Mouse (Mus musculus) inflammation-experienced regulatory T-cells, adult 6 months (primary cell): ENCODE data around the gene Ntm. TPM values are rescaled to one million over a fixed set of nuclear protein-coding genes. Genes with fewer than 3 reads are reported as not detected.

ENCODE experiments used
- ATAC-seq: one replicate; pipeline ENCODE4 v1.8.0; 2017
- polyA plus RNA-seq, 3 experiments: library from polyadenylated mRNA; unstranded; fragments of 100-300 nt; shearing (Covaris generic); gene quantifications; one replicate each; pipeline ENCODE4 v1.2.1; 2017

Gene Ntm
- polyA plus RNA-seq, 3 experiments from 2014 or later, result not detected

- ATAC-seq, result no peak
These were observed 664.6 kb downstream of the Ntm start for GRCm38 (mm10) chr9:29298340-29298739.

DNA sequence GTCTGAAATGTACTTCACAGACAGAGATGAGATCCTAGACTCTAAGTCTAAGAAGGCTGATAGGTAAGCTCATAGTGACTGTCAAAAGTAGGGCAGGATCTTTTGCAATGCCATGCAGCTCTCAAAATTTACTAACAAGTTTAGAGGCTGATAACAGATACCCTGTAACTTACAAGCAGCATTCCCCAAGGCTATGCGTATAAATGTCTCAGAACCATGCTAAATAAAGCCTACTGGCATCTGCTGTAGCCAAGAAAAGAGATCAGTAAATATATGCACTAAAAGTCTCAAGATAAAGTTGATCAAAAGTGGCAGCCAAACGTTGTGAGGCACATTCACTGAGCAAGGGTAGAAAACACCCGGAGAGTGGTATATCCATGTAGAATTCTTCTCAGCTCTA, 666.2 kb downstream of the Ntm start:
- no peak for ATAC-seq

DNA sequence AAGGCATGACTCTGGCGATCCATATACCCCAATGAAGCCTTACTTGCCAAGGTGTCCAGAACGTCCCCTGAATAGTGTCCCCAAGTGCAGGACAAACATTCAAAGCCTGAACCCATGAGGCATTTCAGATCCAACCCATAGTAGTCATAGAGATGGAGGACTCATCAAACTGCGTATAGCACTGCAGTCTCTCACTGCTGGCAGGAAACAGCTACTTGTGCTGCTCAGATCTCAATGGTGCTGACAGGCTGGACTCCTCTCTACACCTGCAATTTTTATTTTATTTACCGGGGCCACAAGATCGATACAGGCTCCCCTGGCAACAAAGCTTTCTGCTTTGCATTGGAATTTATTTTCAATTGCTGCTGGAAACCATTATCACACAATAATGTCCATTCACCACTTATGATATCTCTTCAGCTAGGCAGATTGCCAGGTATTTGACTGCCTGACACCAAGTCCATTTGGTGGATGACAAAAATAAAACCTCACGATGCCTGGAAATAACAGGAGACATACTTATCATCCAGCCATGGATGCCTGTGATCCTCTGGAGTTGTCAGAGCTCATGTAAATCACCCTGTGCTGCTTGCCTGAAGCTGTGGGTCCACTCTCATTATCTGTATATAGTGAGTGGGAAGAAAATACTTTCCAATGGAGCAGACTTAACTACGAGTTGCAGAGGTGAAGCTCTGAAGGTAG, 674.8 kb downstream of the Ntm start:
- ATAC-seq, result no peak

DNA sequence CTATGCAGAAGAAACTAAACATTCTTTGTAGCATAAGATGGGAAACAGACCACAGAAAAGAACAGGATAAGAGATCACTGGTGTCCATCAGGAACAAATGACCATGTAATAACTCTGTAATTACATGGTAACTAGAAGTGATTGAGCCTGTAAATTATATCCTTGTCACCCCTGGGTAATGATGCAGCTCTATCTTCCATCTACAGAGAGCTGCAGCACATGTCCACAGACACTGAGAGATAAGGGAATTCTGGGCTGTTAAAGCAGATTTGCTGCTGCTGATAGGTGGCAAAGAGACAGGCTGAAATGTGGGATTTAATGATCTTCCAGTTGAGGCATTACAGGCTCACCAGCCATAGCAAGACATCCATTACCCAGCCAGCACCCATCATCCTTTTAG, 677.8 kb downstream of the Ntm start:
- no peak for ATAC-seq

DNA sequence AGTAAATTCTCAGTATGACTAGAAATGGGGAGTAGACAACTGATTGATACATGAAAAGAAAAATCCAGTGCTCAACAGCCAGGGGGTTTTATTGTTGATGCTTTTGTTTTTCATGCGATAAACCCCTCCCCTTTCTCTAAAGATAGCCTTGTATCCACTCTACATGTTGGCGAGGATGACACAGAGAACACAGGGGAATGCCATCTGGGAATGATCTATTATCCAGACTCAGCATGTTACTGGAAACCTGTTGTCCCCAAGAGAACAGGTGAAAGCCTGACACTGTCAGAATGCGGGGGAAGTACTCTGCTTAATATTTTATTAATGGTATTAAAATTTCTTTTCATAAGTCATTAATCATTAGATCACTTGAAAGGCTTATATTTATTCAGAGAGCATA, 690.1 kb downstream of the Ntm start:
- ATAC-seq, result no peak

DNA sequence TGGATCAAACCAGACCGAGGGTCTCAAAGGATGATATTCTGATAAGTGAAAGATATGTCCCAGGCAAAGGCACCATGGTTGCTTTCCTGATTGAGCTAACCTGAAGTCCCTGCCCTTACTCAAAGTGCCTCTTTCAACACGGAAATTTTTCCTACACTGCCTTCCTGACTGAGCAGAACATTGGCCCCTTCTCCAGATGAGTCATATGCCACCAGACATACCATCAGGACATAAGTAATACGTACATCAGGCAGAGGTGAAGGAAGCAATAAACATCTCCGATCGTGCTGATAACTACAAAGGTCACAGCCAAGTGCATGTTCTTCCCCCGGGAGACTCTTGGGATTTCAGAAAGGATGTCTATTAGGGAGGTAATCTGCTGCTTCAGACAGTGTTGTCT, 693.0 kb downstream of the Ntm start:
- no peak for ATAC-seq

DNA sequence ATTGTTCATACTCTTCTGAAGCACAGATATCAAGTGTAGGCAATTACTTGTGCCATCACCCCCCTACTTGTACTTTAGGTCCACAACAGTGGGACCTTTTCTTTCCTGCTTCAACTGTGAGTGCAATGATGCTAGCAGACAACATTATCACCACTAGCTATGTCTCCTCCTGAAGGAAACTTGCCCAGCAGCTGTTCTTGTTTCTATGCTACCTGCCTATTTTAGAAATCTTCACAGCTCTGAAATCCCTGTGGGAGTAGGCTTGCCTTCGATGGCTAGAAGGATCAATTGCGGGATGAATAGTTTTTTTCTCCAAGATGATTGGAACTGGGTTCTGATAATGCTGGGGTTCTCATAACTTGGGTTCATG, 693.7 kb downstream of the Ntm start:
- ATAC-seq, result no peak

- ATAC-seq, result no peak
These were observed 694.2 kb downstream of the Ntm start for GRCm38 (mm10) chr9:29268583-29269276.

GRCm38 (mm10) chr9:29267663-29268062, 695.3 kb downstream of the Ntm start:
- ATAC-seq, result no peak

DNA sequence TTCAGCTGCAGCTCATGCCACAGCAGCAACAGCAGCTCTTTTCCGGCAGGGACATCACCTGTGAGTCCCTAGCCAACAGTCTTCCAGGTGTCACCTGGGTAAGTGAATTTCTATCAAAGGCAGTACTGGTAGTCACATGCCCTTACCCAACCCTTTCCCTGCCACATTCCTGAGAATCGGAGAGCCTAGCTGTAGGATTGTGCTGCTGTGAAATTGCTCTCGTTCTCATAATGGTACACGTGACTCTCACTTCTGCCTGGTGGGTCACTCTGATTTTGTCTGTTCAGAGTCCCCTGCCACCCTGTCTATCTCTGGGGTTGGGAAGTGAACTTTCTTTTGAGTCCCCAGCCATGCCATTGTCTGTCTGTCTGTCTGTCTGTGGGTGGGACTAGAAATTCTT, 697.8 kb downstream of the Ntm start:
- no peak for ATAC-seq

GRCm38 (mm10) chr9:29262836-29263235, 700.1 kb downstream of the Ntm start:
- ATAC-seq, result no peak

GRCm38 (mm10) chr9:29252866-29253265, 710.1 kb downstream of the Ntm start:
- no peak for ATAC-seq

- no peak for ATAC-seq
These were observed 712.1 kb downstream of the Ntm start for GRCm38 (mm10) chr9:29250813-29251212.

DNA sequence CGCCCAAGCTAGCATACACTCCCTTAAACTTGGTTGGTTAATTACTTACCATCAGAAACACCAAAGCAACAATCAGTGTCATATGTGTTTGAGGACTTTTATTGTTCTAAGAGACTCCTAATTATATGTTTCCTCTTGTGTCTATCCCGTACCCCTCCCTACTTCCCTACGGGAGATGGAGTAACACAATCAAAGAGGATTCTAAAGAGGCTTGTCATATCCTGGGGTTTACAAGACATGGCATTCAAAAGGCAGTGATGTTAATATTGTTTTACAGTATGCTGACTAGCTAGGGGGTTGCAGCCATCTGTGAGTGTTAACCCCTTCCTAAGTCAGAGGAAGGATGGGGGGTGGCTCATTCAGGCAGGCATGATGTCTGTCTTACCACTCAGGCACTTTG, 715.1 kb downstream of the Ntm start:
- no peak for ATAC-seq

GRCm38 (mm10) chr9:29244006-29244405, 718.9 kb downstream of the Ntm start:
- ATAC-seq, result no peak

GRCm38 (mm10) chr9:29242497-29243422, 720.2 kb downstream of the Ntm start:
- ATAC-seq, result no peak

DNA sequence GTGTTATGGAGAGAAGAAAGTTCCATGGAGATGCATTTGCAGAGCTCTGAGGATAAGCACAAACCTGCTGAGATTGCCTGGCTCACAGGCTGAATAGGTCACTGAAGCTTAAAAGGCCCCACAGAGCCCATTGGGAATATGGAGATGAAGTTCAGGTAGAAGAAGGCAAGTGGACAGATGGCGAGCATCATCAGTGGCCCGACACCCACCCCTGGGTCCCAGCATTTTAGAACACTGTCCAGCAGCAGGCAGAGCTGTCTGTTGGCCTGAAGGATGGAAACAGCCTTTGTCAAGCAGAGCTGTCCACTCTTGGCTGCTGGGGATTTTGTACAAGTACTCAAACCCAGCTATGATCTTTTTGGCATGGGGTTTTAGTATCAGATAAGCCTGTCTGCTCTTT, 722.1 kb downstream of the Ntm start:
- ATAC-seq, result no peak

DNA sequence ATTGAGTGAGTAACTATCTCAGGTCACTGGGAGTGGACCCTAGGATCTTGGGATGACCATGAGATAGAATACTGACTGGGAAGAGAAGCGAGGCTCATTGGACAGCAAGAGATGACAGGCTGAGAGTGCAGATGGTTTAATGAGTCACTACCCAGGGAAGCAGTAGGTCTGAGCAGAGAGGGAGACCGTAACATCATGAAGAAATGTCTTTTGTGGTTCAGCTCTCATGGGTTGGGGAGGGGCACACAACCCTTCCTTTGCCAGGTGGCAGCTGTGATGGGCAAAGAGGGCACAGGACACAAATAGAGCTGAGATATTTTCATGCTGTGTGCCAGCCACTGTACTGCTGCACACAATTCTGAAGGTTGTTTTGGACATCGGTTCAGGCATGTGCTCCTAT, 724.0 kb downstream of the Ntm start:
- ATAC-seq, result no peak

- no peak for ATAC-seq
These were observed 726.2 kb downstream of the Ntm start for GRCm38 (mm10) chr9:29236752-29237151.

DNA sequence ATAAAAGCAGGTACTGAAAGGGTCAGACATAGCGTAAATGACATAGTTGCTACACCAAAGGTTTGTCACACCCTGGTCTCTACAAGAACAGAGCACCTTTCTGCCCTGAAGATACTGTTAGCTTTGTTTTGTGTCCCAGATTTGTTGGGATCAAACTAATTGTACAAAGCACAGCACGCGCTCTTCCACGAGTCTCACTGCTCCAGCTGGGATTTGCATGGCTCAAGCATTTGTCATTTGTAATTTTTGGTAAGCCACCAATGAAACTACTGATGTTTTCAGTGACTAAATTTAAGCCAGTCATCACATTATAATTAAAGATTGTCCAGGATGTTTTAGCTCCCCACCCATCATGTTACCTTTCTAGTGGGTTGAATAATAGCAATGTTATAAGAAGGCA, 735.2 kb downstream of the Ntm start:
- ATAC-seq, result no peak

DNA sequence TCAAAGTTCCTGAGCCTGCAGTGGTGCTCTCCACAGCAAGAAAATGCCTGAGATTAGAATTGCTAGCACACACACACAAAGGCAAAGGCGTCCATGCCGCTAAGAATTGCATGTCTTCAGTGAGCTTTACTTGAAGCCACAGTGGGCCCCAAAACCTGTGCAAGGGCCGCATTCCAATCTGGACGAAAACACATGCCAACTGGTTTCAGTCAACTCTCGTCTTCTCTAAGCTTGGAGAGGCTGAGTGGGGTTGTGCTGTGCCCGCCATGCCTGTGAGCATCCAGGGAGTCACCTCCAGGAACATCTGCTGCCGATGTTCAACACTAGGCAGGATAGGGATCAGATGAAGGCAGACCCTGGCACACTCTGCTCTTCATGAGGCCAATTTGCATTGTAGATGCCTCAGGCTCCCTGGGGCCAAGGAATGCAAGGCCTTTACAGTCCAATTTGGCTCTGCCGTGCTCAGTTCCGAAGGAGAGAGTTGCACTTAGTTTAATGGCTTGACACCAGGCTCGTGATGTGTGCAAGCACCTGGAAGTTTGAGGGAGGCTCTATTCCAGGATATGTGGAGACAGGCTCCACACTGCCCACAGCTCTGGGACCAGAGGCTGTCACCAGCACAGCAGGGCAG, 739.9 kb downstream of the Ntm start:
- ATAC-seq, result no peak

GRCm38 (mm10) chr9:29220941-29221615, 741.9 kb downstream of the Ntm start:
- no peak for ATAC-seq
